Mouse (Mus musculus) intestine, embryonic 16.5 days (tissue): ENCODE measurements at regions not wholly inside any gene's neighbourhood (a gene's known extent, or its start where the extent isn't known, plus 50 kb on each side); places are given as distances from the start of the nearest gene placed in this dataset.

Source experiments
- ATAC-seq: fragments of 200-750 bp; cut with Nextera tagmentation; 2 replicates; pipeline ENCODE4 v1.8.0; 2017; ENCODE audit warnings: moderate TSS enrichment, moderate library complexity
- H3K27ac ChIP-seq: fragments of 300-500 bp; sonication (generic); 2 replicates; pipeline ENCODE4 v1.5.1; 2014; ENCODE audit warnings: mild to moderate bottlenecking, low read length
- H3K27me3 ChIP-seq: fragments of 300-500 bp; sonication (generic); replicated peaks from 2 replicates; pipeline ENCODE4 v1.6.1; 2014; ENCODE audit warnings: low read length, control low read depth, mixed read lengths; ENCODE audit not compliant: control insufficient read depth, insufficient read depth
- H3K36me3 ChIP-seq: fragments of 300-500 bp; sonication (generic); 2 replicates; pipeline ENCODE4 v1.6.1; 2014; ENCODE audit warnings: low read length, control low read depth; ENCODE audit not compliant: control insufficient read depth, insufficient read depth
- H3K4me1 ChIP-seq: fragments of 300-500 bp; sonication (generic); 2 replicates; pipeline ENCODE4 v1.6.1; 2014; ENCODE audit warnings: low read length, control low read depth, mixed read lengths; ENCODE audit not compliant: control insufficient read depth, insufficient read depth
- H3K4me2 ChIP-seq: fragments of 300-500 bp; sonication (generic); 2 replicates; pipeline ENCODE4 v1.6.1; 2014; ENCODE audit warnings: low read depth, low read length, control low read depth
- H3K4me3 ChIP-seq: fragments of 300-500 bp; sonication (generic); 2 replicates; pipeline ENCODE4 v1.5.1; 2014; ENCODE audit warnings: mild to moderate bottlenecking, low read length
- H3K9ac ChIP-seq: fragments of 300-500 bp; sonication (generic); 2 replicates; pipeline ENCODE4 v1.6.1; 2014; ENCODE audit warnings: low read depth, low read length
- H3K9me3 ChIP-seq: fragments of 300-500 bp; sonication (generic); 2 replicates; pipeline ENCODE4 v1.6.1; 2016; ENCODE audit warnings: low read length, control low read depth; ENCODE audit not compliant: control insufficient read depth
- WGBS: fragments of 180-500 bp; shearing (Covaris S2); extraction: QIAGEN DNeasy Blood & Tissue Kit; methylation state at CpG from one replicate; pipeline ENCODE4 v1.1.7; 2014; 5-methylcytosine and 5-hydroxymethylcytosine counted together

- H3K27ac ChIP-seq: no peak overlapping the region
- H3K9ac ChIP-seq: no peak overlapping the region
- no peaks in the 10 kb centered on the region for H3K36me3 ChIP-seq
- WGBS: 39% methylated on average over 6 of the region's 6 CpGs
- H3K27me3 ChIP-seq: no peaks in the 10 kb centered on the region
- no peak overlapping the region for H3K4me3 ChIP-seq
- H3K4me2 ChIP-seq: no peak overlapping the region
- ATAC-seq: no peak
- H3K9me3 ChIP-seq: no peaks in the 10 kb centered on the region
- no peaks in the 10 kb centered on the region for H3K4me1 ChIP-seq
Measured at GRCm38 (mm10) chr5:111852682-111853081, 119.0 kb downstream of the Gm26897 start.

GRCm38 (mm10) chr5:111855366-111855765, 121.6 kb downstream of the Gm26897 start:
- no peak for ATAC-seq
- no peaks in the 10 kb centered on the region for H3K9me3 ChIP-seq
- H3K4me3 ChIP-seq: no peak overlapping the region
- no peak overlapping the region for H3K9ac ChIP-seq
- H3K27me3 ChIP-seq: no peaks in the 10 kb centered on the region
- no peaks in the 10 kb centered on the region for H3K36me3 ChIP-seq
- H3K4me1 ChIP-seq: no peaks in the 10 kb centered on the region
- no peak overlapping the region for H3K4me2 ChIP-seq
- no peak overlapping the region for H3K27ac ChIP-seq
- WGBS: 79% methylated on average over 2 of the region's 2 CpGs

- Histone ChIP-seq H3K27me3 (no peaks in the 10 kb centered on the region), H3K27ac (no peak overlapping the region), H3K4me1 (no peaks in the 10 kb centered on the region), H3K36me3 (no peaks in the 10 kb centered on the region), H3K9me3 (no peaks in the 10 kb centered on the region), H3K9ac (no peak overlapping the region), H3K4me2 (no peak overlapping the region), H3K4me3 (no peak overlapping the region)
- 79% methylated on average over 7 of the region's 7 CpGs for whole genome bisulfite sequencing
- no peak for ATAC-seq
Measured at GRCm38 (mm10) chr5:111857200-111857599, 123.5 kb downstream of the Gm26897 start.

GRCm38 (mm10) chr5:111860436-111860835, 126.7 kb downstream of the Gm26897 start:
- WGBS: 93% methylated on average over 1 of the region's 1 CpGs
- no peak for ATAC-seq
- H3K27me3 ChIP-seq: no peaks in the 10 kb centered on the region

GRCm38 (mm10) chr5:111862331-111862730, 128.6 kb downstream of the Gm26897 start:
- Histone ChIP-seq H3K4me1 (no peaks in the 10 kb centered on the region), H3K4me2 (no peak overlapping the region), H3K27me3 (no peaks in the 10 kb centered on the region), H3K36me3 (no peaks in the 10 kb centered on the region), H3K4me3 (no peak overlapping the region), H3K9me3 (no peaks in the 10 kb centered on the region), H3K27ac (no peak overlapping the region), H3K9ac (no peak overlapping the region)
- no peak for ATAC-seq
- 95% methylated on average over 4 of the region's 4 CpGs for WGBS

More at GRCm38 (mm10) chr5:111860436-111860835, 126.7 kb downstream of the Gm26897 start:
- no peaks in the 10 kb centered on the region for H3K4me1 ChIP-seq
- H3K27ac ChIP-seq: no peak overlapping the region
- H3K9me3 ChIP-seq: no peaks in the 10 kb centered on the region
- no peaks in the 10 kb centered on the region for H3K36me3 ChIP-seq
- no peak overlapping the region for H3K4me2 ChIP-seq
- no peak overlapping the region for H3K4me3 ChIP-seq
- H3K9ac ChIP-seq: no peak overlapping the region

GRCm38 (mm10) chr5:111863922-111864321, 130.2 kb downstream of the Gm26897 start:
- H3K36me3 ChIP-seq: no peaks in the 10 kb centered on the region
- ATAC-seq: 0 out of 2 replicates have a peak, but pooled peaks have one; percentile 50
- H3K27ac ChIP-seq: no peak overlapping the region
- no peak overlapping the region for H3K9ac ChIP-seq
- H3K9me3 ChIP-seq: no peaks in the 10 kb centered on the region
- H3K27me3 ChIP-seq: no peaks in the 10 kb centered on the region
- H3K4me3 ChIP-seq: no peak overlapping the region
- H3K4me2 ChIP-seq: no peak overlapping the region
- 33% methylated on average over 7 of the region's 7 CpGs for WGBS
- no peaks in the 10 kb centered on the region for H3K4me1 ChIP-seq

GRCm38 (mm10) chr5:111864606-111865005, 130.9 kb downstream of the Gm26897 start:
- no peaks in the 10 kb centered on the region for H3K36me3 ChIP-seq
- no peak overlapping the region for H3K4me2 ChIP-seq
- H3K9ac ChIP-seq: no peak overlapping the region
- no peaks in the 10 kb centered on the region for H3K4me1 ChIP-seq
- no peak for ATAC-seq
- H3K27ac ChIP-seq: no peak overlapping the region
- H3K27me3 ChIP-seq: no peaks in the 10 kb centered on the region
- no peaks in the 10 kb centered on the region; the same call in 1 of the 2 replicates for H3K9me3 ChIP-seq
- no peak overlapping the region for H3K4me3 ChIP-seq
- WGBS: 49% methylated on average over 13 of the region's 13 CpGs

- WGBS: 70% methylated on average over 12 of the region's 12 CpGs
- Histone ChIP-seq H3K4me1 (no peaks in the 10 kb centered on the region), H3K27me3 (no peaks in the 10 kb centered on the region), H3K36me3 (no peaks in the 10 kb centered on the region), H3K9me3 (peaks cover 11% of the 10 kb centered on the region), H3K4me2 (no peak overlapping the region), H3K27ac (no peak overlapping the region), H3K9ac (no peak overlapping the region), H3K4me3 (no peak overlapping the region)
- ATAC-seq: no peak
Measured at GRCm38 (mm10) chr5:111869011-111869410, 135.3 kb downstream of the Gm26897 start.

GRCm38 (mm10) chr5:111877165-111877793, 143.6 kb downstream of the Gm26897 start:
- ATAC-seq: peak; percentile 73

GRCm38 (mm10) chr5:111879044-111879443, 145.3 kb downstream of the Gm26897 start:
- H3K36me3 ChIP-seq: no peaks in the 10 kb centered on the region
- H3K9ac ChIP-seq: no peak overlapping the region
- no peak overlapping the region for H3K27ac ChIP-seq
- H3K9me3 ChIP-seq: no peaks in the 10 kb centered on the region
- H3K4me1 ChIP-seq: peaks cover 12% of the 10 kb centered on the region
- no peaks in the 10 kb centered on the region for H3K27me3 ChIP-seq
- ATAC-seq: peak; percentile 41; the same call in 1 of the 2 replicates
- H3K4me2 ChIP-seq: no peak overlapping the region
- H3K4me3 ChIP-seq: no peak overlapping the region

More at GRCm38 (mm10) chr5:111877165-111877793, 143.6 kb downstream of the Gm26897 start:
- Histone ChIP-seq H3K4me2 (no peak overlapping the region), H3K27ac (peak overlapping the region; percentile 56; the same call in 1 of the 2 replicates), H3K36me3 (no peaks in the 10 kb centered on the region), H3K4me1 (peaks cover 12% of the 10 kb centered on the region), H3K27me3 (no peaks in the 10 kb centered on the region), H3K4me3 (no peak overlapping the region), H3K9me3 (no peaks in the 10 kb centered on the region; the same call in 1 of the 2 replicates), H3K9ac (no peak overlapping the region)
- WGBS: 6% methylated on average over 8 of the region's 8 CpGs
